Mouse (Mus musculus): ENCODE data around the gene Srrm2. TPM values are rescaled to one million over a fixed set of nuclear protein-coding genes. Genes with fewer than 3 reads are reported as not detected.

The Srrm2 gene
- polyA plus RNA-seq, 1 experiment: 681 TPM

DNA sequence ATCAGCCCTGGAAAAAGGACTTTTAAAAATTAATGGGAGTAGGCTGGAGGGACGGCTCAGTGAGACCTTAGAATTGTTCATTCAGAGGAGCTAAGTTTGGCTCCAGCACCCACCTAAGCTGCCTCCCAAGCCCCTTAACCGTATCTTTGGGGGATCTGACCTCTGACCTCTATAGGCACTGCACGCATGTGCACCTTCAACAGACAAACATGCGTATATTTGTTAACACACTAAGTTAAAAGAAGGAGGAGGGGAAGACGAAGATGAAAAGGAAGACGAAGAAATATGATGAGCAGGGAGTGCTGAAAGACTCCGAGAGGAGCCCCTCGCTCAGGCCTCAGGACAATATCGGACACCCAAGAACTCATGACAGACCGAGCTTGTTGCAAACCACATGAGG is 11.3 kb downstream of the Srrm2 start:
- DNase-seq: no peak
- Histone ChIP-seq H3K4me3 (replicated peaks; ENCODE audit: extremely low read depth, low read depth, low read length) (no peak overlapping the region), H3K4me1 (ENCODE audit: control insufficient read depth, insufficient read depth, low read length) (peaks cover 10% of the 10 kb centered on the region)
- TF ChIP-seq CTCF (IDR thresholded peaks at IDR 0.05; ENCODE audit: insufficient read depth, low read length) (no peak), POLR2A (IDR thresholded peaks at IDR 0.05; ENCODE audit: borderline replicate concordance, extremely low read depth, low read depth, low read length) (no peak)
- WGBS: 95% methylated on average over 10 of the region's 10 CpGs

DNA sequence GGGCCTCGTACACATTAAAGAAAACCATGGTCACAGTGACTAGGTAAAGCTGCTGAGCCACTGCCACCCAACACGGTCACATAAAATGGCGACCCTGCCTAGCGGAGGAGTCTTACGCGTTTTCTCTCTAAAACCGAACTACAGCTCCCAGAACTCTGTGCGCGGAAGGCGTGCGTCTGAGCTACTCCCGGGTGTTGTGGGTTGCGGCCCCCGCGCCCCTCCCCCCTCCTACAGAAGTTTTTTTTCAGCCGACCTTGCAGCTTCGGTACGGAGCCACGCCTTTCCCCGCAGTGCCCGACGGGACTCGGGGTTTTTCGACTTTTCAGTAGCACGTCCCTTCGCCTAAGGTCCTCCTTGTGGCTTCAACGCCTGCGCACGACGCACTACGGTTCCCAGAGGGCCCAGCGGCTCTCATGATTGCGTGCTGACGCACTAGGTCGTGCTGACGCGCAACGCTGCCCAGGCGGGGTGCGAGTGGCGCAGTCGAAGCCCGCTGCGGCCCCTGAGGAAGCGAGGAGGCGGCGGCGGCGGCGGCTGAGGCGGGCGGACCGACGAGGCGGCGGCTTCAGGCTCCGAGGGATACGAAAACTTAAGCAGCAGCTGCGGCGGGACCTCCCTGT is 12.5 kb downstream of the Srrm2 start:
- H3K4me3 ChIP-seq (replicated peaks; ENCODE audit: extremely low read depth, low read depth, low read length): peak overlapping the region; percentile 89
- DNase-seq: peak; percentile 94
- peak; percentile 96 for TF ChIP-seq POLR2A (IDR thresholded peaks at IDR 0.05; ENCODE audit: borderline replicate concordance, extremely low read depth, low read depth, low read length)
- no peak for TF ChIP-seq CTCF (IDR thresholded peaks at IDR 0.05; ENCODE audit: insufficient read depth, low read length)

DNA sequence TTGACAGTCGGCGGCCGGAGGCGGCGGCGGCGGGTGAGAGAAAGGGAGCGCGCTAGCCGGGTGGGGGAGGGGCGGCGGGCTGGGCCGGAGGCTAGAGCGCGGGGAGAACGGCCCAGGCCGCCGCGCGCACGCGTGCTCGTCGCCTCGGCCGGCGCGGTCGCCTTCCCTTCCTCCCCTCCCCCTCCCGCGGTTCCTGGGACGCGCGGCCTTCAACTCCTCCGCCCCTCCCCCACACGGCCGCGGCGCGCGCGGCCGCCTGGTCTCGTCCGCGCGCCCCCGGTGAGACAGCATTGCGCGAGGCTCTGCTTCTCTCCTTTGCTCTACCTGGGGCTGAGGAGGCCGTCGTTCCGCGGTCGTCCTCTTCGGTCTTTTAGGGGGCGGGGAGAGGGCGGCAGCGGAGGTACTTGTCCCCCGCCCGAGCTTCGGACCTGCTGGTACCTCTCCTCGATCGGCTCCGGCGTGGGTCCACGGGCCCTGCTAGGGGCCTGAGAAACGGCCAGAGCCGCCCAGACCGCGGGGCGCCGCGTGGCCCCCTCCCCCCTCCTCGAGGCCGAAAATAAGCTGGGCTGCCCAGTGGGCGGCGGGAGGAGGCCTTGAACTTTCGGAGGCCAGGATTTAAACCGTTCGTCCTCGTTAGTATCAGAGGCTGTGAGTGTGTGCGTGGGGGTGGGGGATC is 13.2 kb downstream of the Srrm2 start:
- Histone ChIP-seq H3K4me1 (ENCODE audit: control insufficient read depth, insufficient read depth, low read length) (peaks cover 16% of the 10 kb centered on the region), H3K4me3 (replicated peaks; ENCODE audit: extremely low read depth, low read depth, low read length) (peak overlapping the region; percentile 89)
- no peak for DNase-seq
- under 1% methylated on average over 56 of the region's 83 CpGs for WGBS
- TF ChIP-seq CTCF (IDR thresholded peaks at IDR 0.05; ENCODE audit: insufficient read depth, low read length): no peak
- no peak for TF ChIP-seq POLR2A (IDR thresholded peaks at IDR 0.05; ENCODE audit: borderline replicate concordance, extremely low read depth, low read depth, low read length)

More for the DNA sequence above, 12.5 kb downstream of the Srrm2 start:
- WGBS: 1% methylated on average over 60 of the region's 60 CpGs
- H3K4me1 ChIP-seq (ENCODE audit: control insufficient read depth, insufficient read depth, low read length): peaks cover 16% of the 10 kb centered on the region

DNA sequence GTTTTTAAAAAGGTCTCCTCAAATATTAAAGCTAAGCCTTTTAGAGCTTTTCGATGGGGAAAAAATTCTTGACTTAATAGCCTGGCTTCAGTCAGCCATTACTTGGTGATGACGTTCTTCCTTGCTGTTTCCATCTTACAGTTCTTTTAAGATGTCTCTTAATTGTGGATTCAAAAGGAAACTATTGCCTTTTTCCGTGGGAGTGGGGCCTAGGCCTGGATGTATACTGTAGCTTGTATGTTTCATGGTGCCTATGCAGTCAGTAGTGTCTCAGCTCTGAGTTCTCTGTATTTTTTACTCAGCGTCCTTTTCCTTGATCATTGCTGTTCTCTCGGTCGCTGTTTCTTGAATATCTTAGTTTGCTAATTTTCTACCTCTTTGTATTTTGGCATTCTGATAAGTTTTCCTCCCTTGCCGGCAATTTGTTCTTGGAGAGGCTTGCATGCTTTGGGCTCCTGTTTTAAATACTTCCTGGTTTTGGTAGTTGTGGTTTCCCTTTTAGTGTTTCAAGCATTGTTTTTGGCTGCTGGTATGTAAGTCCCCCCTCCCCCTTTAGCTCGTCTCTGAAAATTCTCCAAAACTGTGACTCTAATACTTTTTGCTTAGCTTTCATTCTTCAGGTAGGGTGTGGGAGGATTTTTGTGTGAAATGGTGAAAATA is 14.2 kb downstream of the Srrm2 start:
- no peak for TF ChIP-seq CTCF (IDR thresholded peaks at IDR 0.05; ENCODE audit: insufficient read depth, low read length)
- no peak for TF ChIP-seq POLR2A (IDR thresholded peaks at IDR 0.05; ENCODE audit: borderline replicate concordance, extremely low read depth, low read depth, low read length)
- no peak for DNase-seq
- WGBS: under 1% methylated on average over 8 of the region's 8 CpGs
- H3K4me3 ChIP-seq (replicated peaks; ENCODE audit: extremely low read depth, low read depth, low read length): peak overlapping the region; percentile 89
- peaks cover 16% of the 10 kb centered on the region for H3K4me1 ChIP-seq (ENCODE audit: control insufficient read depth, insufficient read depth, low read length)

DNA sequence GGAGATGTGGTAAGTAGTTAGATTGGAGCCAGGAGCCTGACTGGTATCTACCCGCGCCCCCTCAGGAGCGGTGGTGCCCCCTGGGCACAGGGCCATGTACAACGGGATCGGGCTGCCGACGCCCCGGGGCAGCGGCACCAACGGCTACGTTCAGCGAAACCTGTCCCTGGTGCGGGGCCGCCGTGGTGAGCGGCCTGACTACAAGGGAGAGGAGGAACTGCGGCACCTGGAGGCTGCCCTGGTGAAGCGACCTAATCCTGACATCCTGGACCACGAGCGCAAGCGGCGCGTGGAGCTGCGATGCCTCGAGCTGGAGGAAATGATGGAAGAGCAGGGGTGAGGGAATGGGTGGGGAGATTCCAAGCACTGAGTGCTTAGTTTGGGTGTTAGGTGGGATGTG is 16.5 kb downstream of the Srrm2 start:
- TF ChIP-seq CTCF (IDR thresholded peaks at IDR 0.05; ENCODE audit: insufficient read depth, low read length) (no peak), POLR2A (IDR thresholded peaks at IDR 0.05; ENCODE audit: borderline replicate concordance, extremely low read depth, low read depth, low read length) (no peak)
- 42% methylated on average over 25 of the region's 25 CpGs for WGBS
- no peak for DNase-seq
- no peak overlapping the region for H3K4me3 ChIP-seq (replicated peaks; ENCODE audit: extremely low read depth, low read depth, low read length)
- peaks cover 16% of the 10 kb centered on the region for H3K4me1 ChIP-seq (ENCODE audit: control insufficient read depth, insufficient read depth, low read length)

DNA sequence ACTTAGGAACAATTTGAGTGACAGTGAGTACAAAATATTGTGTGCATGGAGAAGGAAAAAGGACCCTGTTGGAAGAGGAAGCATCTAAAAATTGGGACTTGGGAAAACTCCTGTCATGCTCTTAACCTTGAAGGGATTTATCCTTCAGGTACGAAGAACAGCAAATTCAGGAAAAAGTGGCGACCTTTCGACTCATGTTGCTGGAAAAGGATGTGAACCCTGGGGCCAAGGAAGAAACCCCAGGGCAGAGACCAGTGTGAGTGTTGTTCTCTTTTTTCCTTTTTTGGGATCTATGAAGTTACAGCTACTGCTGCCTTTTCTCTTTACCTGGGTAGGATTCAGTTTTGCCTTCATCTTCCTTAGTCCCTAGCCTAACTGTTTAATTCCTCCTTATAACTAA is 17.6 kb downstream of the Srrm2 start:
- TF ChIP-seq CTCF (IDR thresholded peaks at IDR 0.05; ENCODE audit: insufficient read depth, low read length): no peak
- TF ChIP-seq POLR2A (IDR thresholded peaks at IDR 0.05; ENCODE audit: borderline replicate concordance, extremely low read depth, low read depth, low read length): no peak
- Histone ChIP-seq H3K4me3 (replicated peaks; ENCODE audit: extremely low read depth, low read depth, low read length) (no peak overlapping the region), H3K4me1 (ENCODE audit: control insufficient read depth, insufficient read depth, low read length) (peaks cover 14% of the 10 kb centered on the region)
- WGBS: 80% methylated on average over 3 of the region's 3 CpGs
- no peak for DNase-seq

DNA sequence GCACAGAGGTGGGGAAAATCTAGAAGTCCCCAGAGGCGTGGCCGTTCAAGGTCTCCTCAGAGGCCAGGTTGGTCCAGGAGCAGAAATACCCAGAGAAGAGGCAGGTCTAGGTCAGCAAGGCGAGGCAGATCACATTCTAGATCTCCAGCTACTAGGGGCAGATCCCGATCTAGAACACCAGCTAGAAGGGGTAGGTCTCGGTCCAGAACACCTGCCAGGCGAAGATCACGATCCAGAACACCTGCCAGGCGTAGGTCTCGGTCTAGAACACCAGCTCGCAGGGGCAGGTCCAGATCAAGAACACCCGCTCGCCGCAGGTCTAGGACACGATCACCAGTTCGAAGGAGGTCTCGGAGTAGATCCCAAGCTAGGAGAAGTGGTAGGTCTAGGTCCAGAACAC is 25.3 kb downstream of the Srrm2 start:
- no peak for DNase-seq
- no peak for TF ChIP-seq POLR2A (IDR thresholded peaks at IDR 0.05; ENCODE audit: borderline replicate concordance, extremely low read depth, low read depth, low read length)
- TF ChIP-seq CTCF (IDR thresholded peaks at IDR 0.05; ENCODE audit: insufficient read depth, low read length): no peak
- 99% methylated on average over 16 of the region's 16 CpGs for WGBS
- no peaks in the 10 kb centered on the region for H3K4me1 ChIP-seq (ENCODE audit: control insufficient read depth, insufficient read depth, low read length)
- H3K4me3 ChIP-seq (replicated peaks; ENCODE audit: extremely low read depth, low read depth, low read length): no peak overlapping the region

DNA sequence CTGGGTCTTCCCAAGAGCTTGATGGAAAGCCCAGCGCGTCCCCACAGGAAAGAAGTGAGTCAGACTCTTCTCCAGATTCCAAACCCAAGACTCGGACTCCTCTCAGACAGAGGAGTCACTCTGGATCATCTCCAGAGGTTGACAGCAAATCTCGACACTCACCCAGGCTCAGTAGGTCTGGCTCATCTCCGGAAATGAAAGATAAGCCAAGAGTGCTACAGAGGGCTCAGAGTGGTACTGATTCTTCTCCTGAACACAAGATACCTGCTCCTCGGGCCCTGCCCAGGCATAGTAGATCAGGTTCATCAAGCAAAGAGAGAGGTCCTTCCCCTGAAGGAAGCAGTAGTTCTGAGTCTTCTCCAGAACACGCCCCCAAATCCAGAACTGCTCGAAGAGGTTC is 28.2 kb downstream of the Srrm2 start:
- no peak for TF ChIP-seq POLR2A (IDR thresholded peaks at IDR 0.05; ENCODE audit: borderline replicate concordance, extremely low read depth, low read depth, low read length)
- TF ChIP-seq CTCF (IDR thresholded peaks at IDR 0.05; ENCODE audit: insufficient read depth, low read length): no peak
- Histone ChIP-seq H3K4me3 (replicated peaks; ENCODE audit: extremely low read depth, low read depth, low read length) (no peak overlapping the region), H3K4me1 (ENCODE audit: control insufficient read depth, insufficient read depth, low read length) (no peaks in the 10 kb centered on the region)
- WGBS: 98% methylated on average over 8 of the region's 8 CpGs
- DNase-seq: no peak

DNA sequence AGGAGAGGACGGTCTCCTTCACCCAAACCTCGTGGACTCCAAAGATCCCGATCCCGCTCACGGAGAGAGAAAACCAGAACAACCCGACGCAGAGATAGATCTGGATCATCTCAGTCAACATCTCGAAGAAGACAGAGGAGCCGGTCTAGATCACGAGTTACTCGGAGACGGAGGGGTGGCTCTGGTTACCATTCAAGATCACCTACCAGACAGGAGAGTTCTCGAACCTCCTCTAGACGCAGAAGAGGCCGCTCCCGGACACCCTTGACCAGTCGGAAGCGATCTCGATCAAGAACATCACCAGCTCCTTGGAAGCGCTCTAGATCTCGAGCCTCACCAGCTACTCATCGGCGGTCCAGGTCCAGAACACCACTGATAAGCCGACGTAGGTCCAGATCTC is 28.9 kb downstream of the Srrm2 start:
- H3K4me3 ChIP-seq (replicated peaks; ENCODE audit: extremely low read depth, low read depth, low read length): no peak overlapping the region
- H3K4me1 ChIP-seq (ENCODE audit: control insufficient read depth, insufficient read depth, low read length): no peaks in the 10 kb centered on the region
- no peak for TF ChIP-seq CTCF (IDR thresholded peaks at IDR 0.05; ENCODE audit: insufficient read depth, low read length)
- TF ChIP-seq POLR2A (IDR thresholded peaks at IDR 0.05; ENCODE audit: borderline replicate concordance, extremely low read depth, low read depth, low read length): no peak
- WGBS: 96% methylated on average over 25 of the region's 25 CpGs
- no peak for DNase-seq
